Mouse (Mus musculus): ENCODE results near the gene Sytl3.
"Not testable (repeated sequence)": the region's sequence is repeated elsewhere in the genome, so short reads cannot be mapped to it uniquely, and the experiment has no call there.

GRCm38 (mm10) chr17:6713944-6714343, 55.1 kb downstream of the Sytl3 start:
- not testable (repeated sequence) for TF ChIP-seq CTCF (conservative IDR thresholded peaks at IDR 0.05; ENCODE audit: insufficient read depth, insufficient read length, low read depth, low read length); POLR2A (IDR thresholded peaks at IDR 0.05; ENCODE audit: low read depth, low read length)

Measured in kidney, adult 2 months (tissue).